ENCODE assay signal across 12 mouse cellular contexts in the genomic region with DNA sequence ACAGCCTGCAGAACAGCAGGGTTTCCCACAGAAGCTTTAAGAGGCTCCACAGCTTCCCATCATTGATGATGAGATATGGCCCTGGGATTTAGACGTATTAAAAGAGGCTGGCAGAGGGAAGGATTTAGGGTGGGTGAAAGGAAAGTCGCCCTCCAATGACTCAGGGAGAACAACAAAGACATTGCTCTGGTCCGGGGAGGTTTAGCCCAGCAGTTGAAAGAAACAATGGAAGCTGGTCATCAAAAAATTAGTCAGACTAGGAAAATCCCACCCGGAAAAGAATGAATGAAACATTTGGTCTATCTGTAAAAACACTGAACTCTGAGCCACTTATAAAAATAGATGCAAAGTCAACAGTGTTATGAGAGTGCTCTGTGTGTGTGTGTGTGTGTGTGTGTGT.
"Had no signal": no experiment of that assay in that cellular context is flagged by ENCODE, and none has a peak within 500 bp of the region (broad histone marks: within the 10 kb centered on the region; RNA-seq: fewer than 3 reads in every experiment).

No protein-coding gene starts in this region.

- ATAC-seq: intestine, embryonic 15.5 days; liver, embryonic 12.5 days had no signal

- DNase-seq: kidney, adult 8-10 months; kidney, postnatal 25 days; lung, embryonic 14.5 days; lung, postnatal 10 days; thymus, adult 2 months; thymus, postnatal 25 days had no signal

- H3K4me1 ChIP-seq: midbrain, embryonic 12.5 days; neural tube, embryonic 15.5 days had no signal

- H3K27me3 ChIP-seq: intestine, embryonic 15.5 days; limb, embryonic 15.5 days; midbrain, embryonic 12.5 days; neural tube, embryonic 15.5 days; stomach, embryonic 15.5 days had no signal

- H3K4me2 ChIP-seq: intestine, embryonic 15.5 days; limb, embryonic 15.5 days; liver, embryonic 12.5 days; lung, embryonic 14.5 days; midbrain, embryonic 12.5 days; neural tube, embryonic 15.5 days; stomach, embryonic 15.5 days had no signal

- H3K4me3 ChIP-seq: intestine, embryonic 15.5 days; limb, embryonic 15.5 days; liver, embryonic 12.5 days; midbrain, embryonic 12.5 days; neural tube, embryonic 15.5 days; stomach, embryonic 15.5 days had no signal

- H3K27ac ChIP-seq: intestine, embryonic 15.5 days; limb, embryonic 15.5 days; liver, embryonic 12.5 days; midbrain, embryonic 12.5 days; neural tube, embryonic 15.5 days; stomach, embryonic 15.5 days had no signal

- H3K36me3 ChIP-seq: intestine, embryonic 15.5 days; limb, embryonic 15.5 days; liver, embryonic 12.5 days; midbrain, embryonic 12.5 days; neural tube, embryonic 15.5 days; stomach, embryonic 15.5 days had no signal
